Mouse (Mus musculus) lung, postnatal 0 days (tissue): ENCODE measurements around the gene Ptgs2.

Experiments
- CTCF ChIP-seq: IDR thresholded peaks from 2 replicates; pipeline ENCODE4 v1.5.1; 2016; ENCODE audit warnings: antibody characterized with exemption, mild to moderate bottlenecking
- EP300 ChIP-seq: IDR thresholded peaks from 2 replicates; pipeline ENCODE4 v1.6.1; 2016; ENCODE audit warnings: antibody characterized with exemption, mild to moderate bottlenecking, control low read depth

DNA sequence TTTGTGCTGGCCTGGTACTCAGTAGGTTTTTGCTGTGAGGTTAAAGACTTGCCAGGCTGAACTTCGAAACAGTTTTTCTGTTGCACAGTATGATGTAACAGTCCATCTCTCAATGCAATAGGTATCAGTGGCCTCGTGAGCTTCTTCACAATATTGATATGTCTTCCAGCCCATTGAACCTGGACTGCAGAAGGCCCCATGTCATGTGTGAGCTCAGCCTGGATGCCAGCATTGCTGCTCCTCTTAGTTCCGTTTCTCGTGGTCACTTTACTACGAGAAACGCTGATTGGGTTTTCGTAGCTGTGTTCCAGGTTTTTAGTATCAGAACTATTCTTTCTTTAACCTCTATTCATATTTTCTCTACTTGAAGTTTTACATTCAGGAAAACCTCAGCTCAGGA lies 6.9 kb downstream of the Ptgs2 start:
- TF ChIP-seq CTCF = no peak
- TF ChIP-seq EP300 = no peak
